Mouse (Mus musculus): Measurements from ENCODE around the gene Rap1gds1.

DNA sequence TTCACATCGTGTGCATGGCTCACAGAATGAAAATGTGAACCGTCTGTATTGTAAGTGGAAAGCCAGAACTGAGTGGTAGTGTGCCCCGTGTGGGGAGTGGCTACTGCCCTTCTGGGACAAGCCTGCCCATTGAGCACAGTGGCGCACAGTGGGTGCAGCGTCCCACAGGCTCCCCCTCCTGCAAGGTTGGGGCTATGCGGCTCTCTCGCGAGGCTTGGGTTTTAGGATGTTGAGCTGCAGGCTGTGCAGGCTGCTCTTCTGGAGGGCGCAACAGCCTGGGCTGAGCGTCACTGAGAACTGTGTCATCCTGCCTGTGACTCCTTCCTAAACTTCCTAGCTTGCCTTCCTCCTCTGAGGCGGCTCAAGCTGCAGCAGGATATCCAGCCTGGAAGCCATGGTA lies 177.5 kb downstream of the Rap1gds1 start:
- TF ChIP-seq CTCF (IDR thresholded peaks at IDR 0.05; ENCODE audit: low read depth) = 0 out of 2 replicates have a peak, but pooled peaks have one; percentile 2
- no peak for TF ChIP-seq EP300 (optimal IDR thresholded peaks at IDR 0.05)

Measured in stomach, postnatal 0 days (tissue).